Mouse (Mus musculus) liver, postnatal 0 days (tissue): ENCODE measurements at regions not wholly inside any gene's neighbourhood (a gene's known extent, or its start where the extent isn't known, plus 50 kb on each side); places are given as distances from the start of the nearest gene placed in this dataset.

Experiments used
- CTCF ChIP-seq: sonication (generic); IDR thresholded peaks from 2 replicates; pipeline ENCODE4 v1.5.1; 2016; ENCODE audit warnings: antibody characterized with exemption, low read depth
- EP300 ChIP-seq: IDR thresholded peaks from 2 replicates; pipeline ENCODE4 v1.6.1; 2016; ENCODE audit warnings: antibody characterized with exemption, low read depth, mild to moderate bottlenecking

- TF ChIP-seq CTCF (no peak), EP300 (no peak)
Observed at GRCm38 (mm10) chr4:105944962-105945361, 155.3 kb downstream of the Gm12728 start.
